Mouse (Mus musculus) bone marrow macrophage, adult 2 months (primary cell): ENCODE data around the gene Cenph.

Experiments used
- CTCF ChIP-seq: IDR thresholded peaks from 2 replicates; pipeline ENCODE4 v1.5.1; 2012; ENCODE audit warnings: low read depth, mild to moderate bottlenecking, low read length, moderate library complexity
- POLR2A ChIP-seq: IDR thresholded peaks from 2 replicates; pipeline ENCODE4 v1.6.1; 2012; ENCODE audit warnings: mild to moderate bottlenecking, low read depth, low read length, borderline replicate concordance

GRCm38 (mm10) chr13:100814451-100814850 lies 38.8 kb upstream of the Cenph start:
- no peak for TF ChIP-seq CTCF
- TF ChIP-seq POLR2A = no peak
